Mouse (Mus musculus) mouse embryonic stem cell (cell line): Measurements from ENCODE around the gene Tkt.
"Not testable (repeated sequence)": the region's sequence is repeated elsewhere in the genome, so short reads cannot be mapped to it uniquely, and the experiment has no call there.

Experiments used
- in situ Hi-C, 2 experiments: fragments of 300-500 bp; cut with MboI; formaldehyde crosslinking; loops; 1 replicate in 1 of 2; 3 replicates in 1 of 2; pipeline ENCODE4 v1.14.3; 2019 to 2020; ENCODE audit warnings: low sequenced_read_pairs in 2 of 2, low pct_unique_long_range_greater_than_20kb in 1 of 2, mixed read lengths in 1 of 2; ENCODE audit not compliant: unreplicated experiment in 1 of 2

The Tkt gene

GRCm38 (mm10) chr14:30577303-30578062, 29.3 kb downstream of the Tkt start:
- in situ Hi-C loops: not testable (repeated sequence)

GRCm38 (mm10) chr14:30579180-30579579, 31.0 kb downstream of the Tkt start:
- in situ Hi-C loops: no loop called here

GRCm38 (mm10) chr14:30579882-30580281, 31.7 kb downstream of the Tkt start:
- in situ Hi-C loops: no loop called here

GRCm38 (mm10) chr14:30581238-30581637, 33.1 kb downstream of the Tkt start:
- in situ Hi-C loops: no loop called here

GRCm38 (mm10) chr14:30584077-30584476, 35.9 kb downstream of the Tkt start:
- in situ Hi-C loops: no loop called here

GRCm38 (mm10) chr14:30584497-30585251, 36.5 kb downstream of the Tkt start:
- in situ Hi-C loops: loop anchor here in 1 of 2 experiments (5.0 kb wide), 1 partner anchor 88 kb away; no protein-coding TSS in a partner anchor

GRCm38 (mm10) chr14:30585323-30585722, 37.2 kb downstream of the Tkt start:
- in situ Hi-C loops: loop anchor here in 1 of 2 experiments (5.0 kb wide), 1 partner anchor 87 kb away; no protein-coding TSS in a partner anchor

GRCm38 (mm10) chr14:30586780-30587461, 38.8 kb downstream of the Tkt start:
- in situ Hi-C loops: loop anchor here in 1 of 2 experiments (5.0 kb wide), 1 partner anchor 85 kb away; no protein-coding TSS in a partner anchor

GRCm38 (mm10) chr14:30590041-30590645, 42.0 kb downstream of the Tkt start:
- in situ Hi-C loops: no loop called here

GRCm38 (mm10) chr14:30590918-30591317, 42.8 kb downstream of the Tkt start:
- in situ Hi-C loops: no loop called here

- in situ Hi-C loops: no loop called here
Measured at GRCm38 (mm10) chr14:30591417-30591816, 43.3 kb downstream of the Tkt start.

- in situ Hi-C loops: no loop called here
Measured at GRCm38 (mm10) chr14:30593279-30594091, 45.3 kb downstream of the Tkt start.

- in situ Hi-C loops: no loop called here
Measured at GRCm38 (mm10) chr14:30594092-30594695, 46.0 kb downstream of the Tkt start.

GRCm38 (mm10) chr14:30595576-30596313, 47.6 kb downstream of the Tkt start:
- in situ Hi-C loops: loop anchor here in 1 of 2 experiments (5.0 kb wide), 1 partner anchor 77 kb away; no protein-coding TSS in a partner anchor

- in situ Hi-C loops: loop anchor here in 1 of 2 experiments (5.0 kb wide), 1 partner anchor 76 kb away; no protein-coding TSS in a partner anchor
Measured at GRCm38 (mm10) chr14:30596407-30596806, 48.2 kb downstream of the Tkt start.

GRCm38 (mm10) chr14:30597142-30597541, 49.0 kb downstream of the Tkt start:
- in situ Hi-C loops: loop anchor here in 1 of 2 experiments (5.0 kb wide), 1 partner anchor 75 kb away; no protein-coding TSS in a partner anchor

GRCm38 (mm10) chr14:30606817-30607216, 58.7 kb downstream of the Tkt start:
- in situ Hi-C loops: no loop called here
